Mouse (Mus musculus) gastrocnemius, postnatal 14 days (tissue): ENCODE data around the gene Myl6b. TPM values are rescaled to one million over a fixed set of nuclear protein-coding genes. Genes with fewer than 3 reads are reported as not detected.

Experiments
- DNase-seq: peaks from one replicate; pipeline ENCODE4 v3.0.0; 2021; ENCODE audit warnings: mixed read lengths
- intact Hi-C: fragments of 180-260 bp; cut with DNase I; formaldehyde crosslinking; loops from one replicate; pipeline ENCODE4 v1.15.1; 2025; ENCODE audit warnings: low total_unique reads
- long read RNA-seq, 2 experiments: library from polyadenylated mRNA; stranded (forward); transcript quantifications; one replicate each; pipeline ENCODE4 v2.0.0; 2021
- total RNA-seq, 2 experiments: library from RNA; stranded (reverse); gene quantifications; 2 replicates each; pipeline ENCODE4 v1.2.3; 2021

Gene Myl6b
- total RNA-seq: 100 to 1,000 TPM in 1 of 2 experiments, 10 to 100 TPM in 1; 54.6 to 180 TPM
- long read RNA-seq, experiment 1, partial matches to known transcripts: 2 of 4 reads
- long read RNA-seq, experiment 1, other reads (novel, unspliced or antisense): 0 of 4 reads
- long read RNA-seq, experiment 2, partial matches to known transcripts: 4 of 4 reads
- long read RNA-seq, experiment 2, other reads (novel, unspliced or antisense): 0 of 4 reads

GRCm38 (mm10) chr10:128498590-128498989 is at the start of gene Myl6b:
TSS of gene Myl6b (minus strand) at chr10:128498685.
- intact Hi-C loops: no loop called here
- DNase-seq: peak; percentile 96

- intact Hi-C loops: no loop called here
- DNase-seq: peak; percentile 92
These were observed 49.0 kb upstream of the Myl6b start, which contains the start of gene Zc3h10 for GRCm38 (mm10) chr10:128547361-128548032. TSS of gene Zc3h10 (minus strand) at chr10:128547774.

- no peak for DNase-seq
- intact Hi-C loops: no loop called here
These were observed 48.3 kb upstream of the Myl6b start for GRCm38 (mm10) chr10:128546787-128547186.

GRCm38 (mm10) chr10:128546361-128546760 is 47.9 kb upstream of the Myl6b start:
- DNase-seq: no peak
- intact Hi-C loops: no loop called here

GRCm38 (mm10) chr10:128545570-128545898 is 47.0 kb upstream of the Myl6b start:
- intact Hi-C loops: no loop called here
- no peak for DNase-seq

GRCm38 (mm10) chr10:128544674-128545569 is 46.4 kb upstream of the Myl6b start:
- no peak for DNase-seq
- intact Hi-C loops: no loop called here

- DNase-seq: no peak
- intact Hi-C loops: no loop called here
These were observed 45.7 kb upstream of the Myl6b start for GRCm38 (mm10) chr10:128544151-128544657.

- no peak for DNase-seq
- intact Hi-C loops: no loop called here
These were observed 44.6 kb upstream of the Myl6b start for GRCm38 (mm10) chr10:128543100-128543499.

GRCm38 (mm10) chr10:128538340-128538870 is 39.9 kb upstream of the Myl6b start:
- intact Hi-C loops: no loop called here

GRCm38 (mm10) chr10:128536266-128536940 is 37.9 kb upstream of the Myl6b start:
- intact Hi-C loops: no loop called here
- DNase-seq: peak; percentile 86

More at GRCm38 (mm10) chr10:128538340-128538870, 39.9 kb upstream of the Myl6b start:
- no peak for DNase-seq

GRCm38 (mm10) chr10:128535624-128536265 is 37.3 kb upstream of the Myl6b start:
- DNase-seq: no peak
- intact Hi-C loops: no loop called here

GRCm38 (mm10) chr10:128535206-128535605 is 36.7 kb upstream of the Myl6b start:
- DNase-seq: no peak
- intact Hi-C loops: no loop called here

- intact Hi-C loops: no loop called here
- DNase-seq: no peak
These were observed 28.2 kb upstream of the Myl6b start for GRCm38 (mm10) chr10:128526366-128527356.

GRCm38 (mm10) chr10:128525671-128526308 is 27.3 kb upstream of the Myl6b start, which contains the start of gene Esyt1:
TSS of gene Esyt1 (minus strand) at chr10:128525871.
- intact Hi-C loops: no loop called here

GRCm38 (mm10) chr10:128524732-128525662 is 26.5 kb upstream of the Myl6b start:
- DNase-seq: peak; percentile 65
- intact Hi-C loops: no loop called here

More at GRCm38 (mm10) chr10:128525671-128526308, 27.3 kb upstream of the Myl6b start, which contains the start of gene Esyt1:
- DNase-seq: peak; percentile 94
